Comparison of ENCODE assay signal across 9 mouse cellular contexts in genomic region chr1:91380453-91381090, GRCm38 (mm10). TPM values are rescaled to one million over a fixed set of nuclear protein-coding genes. Genes with fewer than 3 reads are reported as not detected.
DNase-seq lines count a peak whose midpoint lies in the region; ATAC-seq and TF ChIP-seq lines count a peak whose summit lies in the region.
"Had no signal": no experiment of that assay in that cellular context is flagged by ENCODE, and none has a peak within 500 bp of the region (broad histone marks: within the 10 kb centered on the region; RNA-seq: fewer than 3 reads in every experiment).

No protein-coding gene starts in this region.

- no peak overlapping the region for H3K4me3 ChIP-seq in liver, embryonic 14.5 days (ENCODE audit: insufficient read depth in 1 of 2, low read depth in 2 of 2, low read length in 2 of 2)
- no peak overlapping the region for H3K4me3 ChIP-seq in neural tube, embryonic 13.5 days
- H3K4me3 ChIP-seq: heart, embryonic 13.5 days had no signal

- peak; percentile 92 for TF ChIP-seq CTCF in liver, embryonic 14.5 days (IDR thresholded peaks at IDR 0.05; ENCODE audit: low read depth)

- no peaks in the 10 kb centered on the region for H3K4me1 ChIP-seq in liver, embryonic 14.5 days (replicated peaks; ENCODE audit: control insufficient read depth in 2 of 2, insufficient read depth in 2 of 2, low read length in 1 of 2)
- no peaks in the 10 kb centered on the region for H3K4me1 ChIP-seq in neural tube, embryonic 13.5 days (replicated peaks)

- ATAC-seq in liver, embryonic 14.5 days (ENCODE audit: insufficient read depth): peak; percentile 67; the same call in 1 of the 2 replicates
- ATAC-seq in neural tube, embryonic 13.5 days (ENCODE audit: low read depth): peak; percentile 53; the same call in 1 of the 2 replicates

- H3K27ac ChIP-seq in liver, embryonic 14.5 days: no peak overlapping the region
- H3K27ac ChIP-seq in neural tube, embryonic 13.5 days (replicated peaks): no peak overlapping the region
- H3K27ac ChIP-seq: heart, embryonic 13.5 days had no signal

- H3K9ac ChIP-seq in liver, embryonic 14.5 days (replicated peaks): no peak overlapping the region
- no peak overlapping the region for H3K9ac ChIP-seq in neural tube, embryonic 13.5 days
- H3K9ac ChIP-seq: heart, embryonic 13.5 days had no signal

- no peak for TF ChIP-seq EP300 in liver, embryonic 14.5 days (IDR thresholded peaks at IDR 0.05; ENCODE audit: low read depth)

- no peaks in the 10 kb centered on the region for H3K27me3 ChIP-seq in liver, embryonic 14.5 days (ENCODE audit: control insufficient read depth, insufficient read depth, low read length)
- no peaks in the 10 kb centered on the region for H3K27me3 ChIP-seq in neural tube, embryonic 13.5 days
- H3K27me3 ChIP-seq: heart, embryonic 13.5 days had no signal

- DNase-seq in CD4-positive helper T cell, adult 2 months (ENCODE audit: low read depth, low spot score): peak; percentile 65
- DNase-seq in adipocyte (ENCODE audit: low spot score): peak; percentile 85
- peak; percentile 90 for DNase-seq in embryo, embryonic 10.5 days (ENCODE audit: low spot score)
- peak; percentile 28 to 56 for DNase-seq in heart, adult 9 months (ENCODE audit: low spot score in 2 of 2)
- DNase-seq in kidney, postnatal 10 days: peak; percentile 90
- DNase-seq in liver, embryonic 14.5 days (ENCODE audit: low read depth in 3 of 3, low spot score in 3 of 3): peak; percentile 55 to 68 (median 64)
- DNase-seq in thymus, postnatal 10 days (ENCODE audit: low spot score in 2 of 2): peak; percentile 32 to 73

- WGBS in liver, embryonic 14.5 days (ENCODE audit: insufficient replicate concordance): 62% methylated on average over 7 of the region's 7 CpGs
- WGBS in neural tube, embryonic 13.5 days: 58% methylated on average over 7 of the region's 7 CpGs

- peaks cover 88% of the 10 kb centered on the region for H3K36me3 ChIP-seq in liver, embryonic 14.5 days (replicated peaks; ENCODE audit: control insufficient read depth, insufficient read depth, low read depth)
- peaks cover 96% of the 10 kb centered on the region for H3K36me3 ChIP-seq in neural tube, embryonic 13.5 days

- no peaks in the 10 kb centered on the region for H3K9me3 ChIP-seq in liver, embryonic 14.5 days (ENCODE audit: control insufficient read depth, low read length)
- H3K9me3 ChIP-seq in neural tube, embryonic 13.5 days: no peaks in the 10 kb centered on the region
- H3K9me3 ChIP-seq: heart, embryonic 13.5 days had no signal

- H3K4me2 ChIP-seq in liver, embryonic 14.5 days (ENCODE audit: low read depth): no peak overlapping the region
- no peak overlapping the region for H3K4me2 ChIP-seq in neural tube, embryonic 13.5 days
- H3K4me2 ChIP-seq: heart, embryonic 13.5 days had no signal

RNA-seq across cellular contexts. Expression of gene Erfe, which starts 14.3 kb away (rescaled TPM):
- 2.2 and 2.7 TPM in 2 replicates for polyA plus RNA-seq in liver, embryonic 14.5 days (2012; rRNA removed)
- polyA plus RNA-seq in liver, embryonic 14.5 days (2014; fragmentation: Nextera tagmentation; extraction: Ambion mirVana): 2.3 and 2.4 TPM in 2 replicates
- 0.26 and 0.47 TPM in 2 replicates for polyA plus RNA-seq in neural tube, embryonic 13.5 days (2015; fragmentation: Nextera tagmentation; extraction: Ambion mirVana)

RNA-seq across cellular contexts. Expression of gene Ilkap, which starts 18.0 kb away (rescaled TPM):
- 30.9 and 46.0 TPM in 2 replicates for polyA plus RNA-seq in liver, embryonic 14.5 days (2012; rRNA removed)
- polyA plus RNA-seq in liver, embryonic 14.5 days (2014; fragmentation: Nextera tagmentation; extraction: Ambion mirVana): 62.1 and 65.8 TPM in 2 replicates
- 138 and 141 TPM in 2 replicates for polyA plus RNA-seq in neural tube, embryonic 13.5 days (2015; fragmentation: Nextera tagmentation; extraction: Ambion mirVana)

RNA-seq across cellular contexts. Expression of gene Klhl30, which starts 29.8 kb away (rescaled TPM):
- polyA plus RNA-seq in liver, embryonic 14.5 days (2012; rRNA removed): 0.01 and 0.02 TPM in 2 replicates
- polyA plus RNA-seq in liver, embryonic 14.5 days (2014; fragmentation: Nextera tagmentation; extraction: Ambion mirVana): not detected in 2 replicates
- polyA plus RNA-seq in neural tube, embryonic 13.5 days (2015; fragmentation: Nextera tagmentation; extraction: Ambion mirVana): 0.25 and 0.37 TPM in 2 replicates

RNA-seq across cellular contexts. Expression of gene Hes6, which starts 33.3 kb away (rescaled TPM):
- 11.2 and 12.9 TPM in 2 replicates for polyA plus RNA-seq in liver, embryonic 14.5 days (2012; rRNA removed)
- polyA plus RNA-seq in liver, embryonic 14.5 days (2014; fragmentation: Nextera tagmentation; extraction: Ambion mirVana): 14.5 and 15.1 TPM in 2 replicates
- polyA plus RNA-seq in neural tube, embryonic 13.5 days (2015; fragmentation: Nextera tagmentation; extraction: Ambion mirVana): 146 and 163 TPM in 2 replicates

RNA-seq across cellular contexts. Expression of gene Espnl, which starts 58.7 kb away (rescaled TPM):
- polyA plus RNA-seq in liver, embryonic 14.5 days (2012; rRNA removed): 0.01 and 0.03 TPM in 2 replicates
- 0.01 TPM in 1 of 2 replicates, not detected in the other for polyA plus RNA-seq in liver, embryonic 14.5 days (2014; fragmentation: Nextera tagmentation; extraction: Ambion mirVana)
- polyA plus RNA-seq in neural tube, embryonic 13.5 days (2015; fragmentation: Nextera tagmentation; extraction: Ambion mirVana): 0.06 and 0.24 TPM in 2 replicates
